In the genomic region with DNA sequence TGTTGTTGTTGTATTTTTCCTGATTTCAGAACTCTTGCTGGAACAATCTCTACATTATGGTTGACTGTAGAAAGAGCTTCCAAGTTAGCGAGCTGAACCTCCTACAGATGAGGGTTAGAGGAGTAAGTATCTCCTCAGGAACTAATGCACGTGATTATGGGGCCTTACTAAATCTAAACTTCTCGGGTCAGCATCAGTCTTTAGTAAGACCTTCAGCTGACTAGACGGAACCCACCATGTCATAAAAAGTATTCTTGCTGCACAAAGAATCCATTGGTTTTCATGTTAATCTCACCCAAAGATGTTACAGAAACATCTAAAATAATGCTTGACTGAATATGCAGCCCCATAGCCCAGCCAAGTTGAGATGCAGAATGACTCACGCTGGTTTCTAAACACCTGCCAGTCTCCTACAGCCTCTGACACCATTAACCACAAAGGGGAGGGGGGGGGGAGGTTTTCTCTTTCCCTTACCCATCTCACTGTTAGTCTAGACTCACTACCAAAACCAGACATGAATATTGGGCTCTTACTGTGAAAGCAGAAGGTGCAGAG, we compare ENCODE assay signal across 10 mouse cellular contexts.
DNase-seq lines count a peak whose midpoint lies in the region; ATAC-seq lines count a peak whose summit lies in the region.
"Had no signal": no experiment of that assay in that cellular context is flagged by ENCODE, and none has a peak within 500 bp of the region (broad histone marks: within the 10 kb centered on the region; RNA-seq: fewer than 3 reads in every experiment).

No protein-coding gene starts in this region.

- ATAC-seq in forebrain, embryonic 15.5 days (replicated peaks), result no peak

- peak; percentile 54 to 58 for DNase-seq in spleen, postnatal 36 days (ENCODE audit: low spot score in 2 of 2)
- DNase-seq in spleen, postnatal 10 days (ENCODE audit: low spot score in 2 of 2), result no peak
- peak; percentile 39 for DNase-seq in brain, adult 2 months (ENCODE audit: low read depth, low spot score)
- peak; percentile 36 for DNase-seq in thymus, postnatal 4 days
- DNase-seq in cerebellum, adult 18-20 months, result no peak
- DNase-seq in c-Kit-positive CD71-positive TER-119-positive erythroid progenitor cells, embryonic 14.5 days (ENCODE audit: low spot score), result no peak
- DNase-seq: cerebellum, postnatal 10 days; kidney, postnatal 14 days had no signal

- no peaks in the 10 kb centered on the region for H3K36me3 ChIP-seq in macrophage (ENCODE audit: inconsistent target)
- no peaks in the 10 kb centered on the region for H3K36me3 ChIP-seq in forebrain, embryonic 15.5 days

- H3K4me1 ChIP-seq in forebrain, embryonic 15.5 days, result no peaks in the 10 kb centered on the region

- no peak overlapping the region for H3K4me3 ChIP-seq in macrophage (ENCODE audit: inconsistent target)
- H3K4me3 ChIP-seq in forebrain, embryonic 15.5 days, result no peak overlapping the region

- no peaks in the 10 kb centered on the region for H3K27me3 ChIP-seq in forebrain, embryonic 15.5 days

- peak overlapping the region; percentile 10; the same call in 1 of the 2 replicates for H3K27ac ChIP-seq in macrophage
- H3K27ac ChIP-seq in forebrain, embryonic 15.5 days (replicated peaks), result no peak overlapping the region

- no peak overlapping the region for H3K4me2 ChIP-seq in forebrain, embryonic 15.5 days (replicated peaks)

- no peak overlapping the region for H3K9ac ChIP-seq in forebrain, embryonic 15.5 days (replicated peaks)

- 62% methylated on average over 5 of the region's 5 CpGs for WGBS in macrophage (ENCODE audit: missing documents)
- WGBS in forebrain, embryonic 15.5 days, result 90% methylated on average over 5 of the region's 5 CpGs

- H3K9me3 ChIP-seq in forebrain, embryonic 15.5 days, result no peaks in the 10 kb centered on the region

- no peaks in the 10 kb centered on the region for H3K79me2 ChIP-seq in macrophage (ENCODE audit: inconsistent target)

Comparison
In these comparisons a context has a peak if more than half of its experiments do, and no peak if none do; other contexts are left out.
1. DNase-seq: peak in spleen, postnatal 36 days (2 of 2), brain, adult 2 months (single experiment) and thymus, postnatal 4 days (single experiment); none in spleen, postnatal 10 days (0 of 2), cerebellum, adult 18-20 months (0 of 2) and c-Kit-positive CD71-positive TER-119-positive erythroid progenitor cells, embryonic 14.5 days (single experiment).